Mouse (Mus musculus): Measurements from ENCODE around the gene 2700097O09Rik. TPM values are rescaled to one million over a fixed set of nuclear protein-coding genes. Genes with fewer than 3 reads are reported as not detected.

2700097O09Rik gene
- total and polyA plus RNA-seq, 2 experiments from 2014 or later: 11.2 to 16.5 TPM

- DNase-seq (ENCODE audit: low spot score) (no peak), ATAC-seq (no peak)
- Histone ChIP-seq H3K9ac (replicated peaks; ENCODE audit: low read length) (no peak overlapping the region), H3K9me3 (ENCODE audit: low read length) (no peaks in the 10 kb centered on the region), H3K4me3 (ENCODE audit: low read length) (no peak overlapping the region), H3K4me1 (ENCODE audit: insufficient read depth, low read length) (no peaks in the 10 kb centered on the region), H3K4me2 (ENCODE audit: low read depth, low read length) (no peak overlapping the region), H3K27ac (no peak overlapping the region), H3K36me3 (ENCODE audit: insufficient read depth, low read length) (0 out of 2 replicates have a peak, but pooled peaks cover 13% of the 10 kb centered on the region), H3K27me3 (ENCODE audit: insufficient read depth, low read length) (no peaks in the 10 kb centered on the region)
- 68% methylated on average over 6 of the region's 6 CpGs for WGBS
- TF ChIP-seq CTCF (IDR thresholded peaks at IDR 0.05; ENCODE audit: low read depth): no peak
These were observed 20.9 kb downstream of the 2700097O09Rik start for GRCm38 (mm10) chr12:55058865-55059615.

GRCm38 (mm10) chr12:55056703-55057102, 23.2 kb downstream of the 2700097O09Rik start:
- Histone ChIP-seq H3K4me2 (ENCODE audit: low read depth, low read length) (no peak overlapping the region), H3K4me1 (ENCODE audit: insufficient read depth, low read length) (no peaks in the 10 kb centered on the region), H3K27me3 (ENCODE audit: insufficient read depth, low read length) (no peaks in the 10 kb centered on the region), H3K27ac (no peak overlapping the region), H3K9ac (replicated peaks; ENCODE audit: low read length) (no peak overlapping the region), H3K9me3 (ENCODE audit: low read length) (no peaks in the 10 kb centered on the region), H3K36me3 (ENCODE audit: insufficient read depth, low read length) (0 out of 2 replicates have a peak, but pooled peaks cover 13% of the 10 kb centered on the region), H3K4me3 (ENCODE audit: low read length) (no peak overlapping the region)
- DNase-seq (ENCODE audit: low spot score) (no peak), ATAC-seq (no peak)
- no peak for TF ChIP-seq CTCF (IDR thresholded peaks at IDR 0.05; ENCODE audit: low read depth)
- WGBS: 90% methylated on average over 2 of the region's 2 CpGs

GRCm38 (mm10) chr12:55054551-55055241, 25.2 kb downstream of the 2700097O09Rik start:
- 89% methylated on average over 2 of the region's 2 CpGs for WGBS
- H3K4me3 ChIP-seq (ENCODE audit: low read length): no peak overlapping the region
- DNase-seq (ENCODE audit: low spot score): no peak
- H3K4me2 ChIP-seq (ENCODE audit: low read depth, low read length): no peak overlapping the region
- no peaks in the 10 kb centered on the region for H3K9me3 ChIP-seq (ENCODE audit: low read length)
- ATAC-seq: no peak
- no peak overlapping the region for H3K27ac ChIP-seq
- H3K36me3 ChIP-seq (ENCODE audit: insufficient read depth, low read length): 0 out of 2 replicates have a peak, but pooled peaks cover 13% of the 10 kb centered on the region
- H3K4me1 ChIP-seq (ENCODE audit: insufficient read depth, low read length): no peaks in the 10 kb centered on the region
- TF ChIP-seq CTCF (IDR thresholded peaks at IDR 0.05; ENCODE audit: low read depth): no peak
- H3K9ac ChIP-seq (replicated peaks; ENCODE audit: low read length): no peak overlapping the region
- no peaks in the 10 kb centered on the region for H3K27me3 ChIP-seq (ENCODE audit: insufficient read depth, low read length)

GRCm38 (mm10) chr12:55053267-55053666, 26.6 kb downstream of the 2700097O09Rik start:
- Histone ChIP-seq H3K27ac (no peak overlapping the region), H3K36me3 (ENCODE audit: insufficient read depth, low read length) (0 out of 2 replicates have a peak, but pooled peaks cover 8% of the 10 kb centered on the region), H3K4me3 (ENCODE audit: low read length) (no peak overlapping the region), H3K9ac (replicated peaks; ENCODE audit: low read length) (no peak overlapping the region), H3K27me3 (ENCODE audit: insufficient read depth, low read length) (no peaks in the 10 kb centered on the region), H3K4me2 (ENCODE audit: low read depth, low read length) (no peak overlapping the region), H3K9me3 (ENCODE audit: low read length) (no peaks in the 10 kb centered on the region), H3K4me1 (ENCODE audit: insufficient read depth, low read length) (no peaks in the 10 kb centered on the region)
- 92% methylated on average over 7 of the region's 7 CpGs for WGBS
- TF ChIP-seq CTCF (IDR thresholded peaks at IDR 0.05; ENCODE audit: low read depth): no peak
- ATAC-seq (no peak), DNase-seq (ENCODE audit: low spot score) (no peak)

- H3K27me3 ChIP-seq (ENCODE audit: insufficient read depth, low read length): no peaks in the 10 kb centered on the region
- ATAC-seq (no peak), DNase-seq (ENCODE audit: low spot score) (no peak)
- H3K4me2 ChIP-seq (ENCODE audit: low read depth, low read length): no peak overlapping the region
- no peak overlapping the region for H3K27ac ChIP-seq
- TF ChIP-seq CTCF (IDR thresholded peaks at IDR 0.05; ENCODE audit: low read depth): no peak
- 93% methylated on average over 8 of the region's 8 CpGs for WGBS
- no peaks in the 10 kb centered on the region for H3K4me1 ChIP-seq (ENCODE audit: insufficient read depth, low read length)
- H3K9me3 ChIP-seq (ENCODE audit: low read length): no peaks in the 10 kb centered on the region
- no peak overlapping the region for H3K4me3 ChIP-seq (ENCODE audit: low read length)
- H3K9ac ChIP-seq (replicated peaks; ENCODE audit: low read length): no peak overlapping the region
- no peaks in the 10 kb centered on the region; the same call in 1 of the 2 replicates for H3K36me3 ChIP-seq (ENCODE audit: insufficient read depth, low read length)
These were observed 28.4 kb downstream of the 2700097O09Rik start for GRCm38 (mm10) chr12:55051210-55052173.

GRCm38 (mm10) chr12:55049731-55050353, 30.1 kb downstream of the 2700097O09Rik start:
- Histone ChIP-seq H3K9me3 (ENCODE audit: low read length) (no peaks in the 10 kb centered on the region), H3K4me2 (ENCODE audit: low read depth, low read length) (no peak overlapping the region), H3K27me3 (ENCODE audit: insufficient read depth, low read length) (no peaks in the 10 kb centered on the region), H3K4me3 (ENCODE audit: low read length) (no peak overlapping the region), H3K4me1 (ENCODE audit: insufficient read depth, low read length) (no peaks in the 10 kb centered on the region), H3K27ac (no peak overlapping the region), H3K36me3 (ENCODE audit: insufficient read depth, low read length) (peaks cover 5% of the 10 kb centered on the region; the same call in 1 of the 2 replicates), H3K9ac (replicated peaks; ENCODE audit: low read length) (no peak overlapping the region)
- WGBS: 92% methylated on average over 8 of the region's 8 CpGs
- DNase-seq (ENCODE audit: low spot score) (no peak), ATAC-seq (no peak)
- TF ChIP-seq CTCF (IDR thresholded peaks at IDR 0.05; ENCODE audit: low read depth): no peak

All from hindbrain, postnatal 0 days (tissue).